Mouse (Mus musculus) regulatory T cell (primary cell): Measurements from ENCODE around the gene Frrs1.
"Not testable (repeated sequence)": the region's sequence is repeated elsewhere in the genome, so short reads cannot be mapped to it uniquely, and the experiment has no call there.

Experiments
- in situ Hi-C: fragments of 300-600 bp; cut with MboI, MseI; formaldehyde crosslinking; loops from one replicate; pipeline ENCODE4 v1.15.1; 2025; ENCODE audit warnings: high pct_unique_total_duplicates

Frrs1 gene

DNA sequence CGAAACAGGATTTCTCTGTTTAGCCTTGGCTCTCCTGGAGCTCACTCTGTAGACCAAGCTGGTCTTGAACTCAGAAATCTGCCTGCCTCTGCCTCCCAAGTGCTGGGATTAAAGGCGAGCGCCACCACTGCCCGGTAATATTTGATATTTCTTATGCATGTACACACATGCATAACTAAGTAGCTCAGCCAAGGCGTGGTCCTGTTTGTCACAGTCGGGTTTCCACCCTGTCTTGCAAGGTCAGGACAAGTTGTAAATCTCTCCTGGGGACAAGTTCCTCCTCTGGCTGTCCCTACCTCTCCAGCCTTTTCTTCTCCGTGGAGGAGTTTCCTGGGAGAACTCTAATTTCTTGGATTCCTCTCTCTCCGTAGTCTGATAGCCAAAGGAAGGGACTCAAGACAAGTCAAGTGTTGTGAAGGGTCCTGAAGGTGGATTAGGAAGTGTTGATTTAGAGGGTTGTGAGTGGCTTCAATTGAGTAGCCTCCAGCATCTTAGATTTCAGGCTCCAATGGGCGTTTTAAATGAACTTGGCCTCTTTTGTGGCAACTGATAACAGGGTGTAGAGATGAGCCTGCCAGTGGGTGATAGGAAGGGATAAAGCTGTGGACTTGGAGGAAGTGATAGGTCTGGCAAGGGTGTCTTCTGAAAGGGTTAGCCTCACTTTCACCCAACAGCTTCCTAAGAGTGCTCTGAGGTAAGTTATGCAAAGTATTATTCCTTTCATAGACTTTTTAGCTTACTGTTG is at the start of gene Frrs1:
Frrs1 (plus strand) TSS at position 524 of the 745 bp plus-strand sequence.
- in situ Hi-C loops = no loop called here

DNA sequence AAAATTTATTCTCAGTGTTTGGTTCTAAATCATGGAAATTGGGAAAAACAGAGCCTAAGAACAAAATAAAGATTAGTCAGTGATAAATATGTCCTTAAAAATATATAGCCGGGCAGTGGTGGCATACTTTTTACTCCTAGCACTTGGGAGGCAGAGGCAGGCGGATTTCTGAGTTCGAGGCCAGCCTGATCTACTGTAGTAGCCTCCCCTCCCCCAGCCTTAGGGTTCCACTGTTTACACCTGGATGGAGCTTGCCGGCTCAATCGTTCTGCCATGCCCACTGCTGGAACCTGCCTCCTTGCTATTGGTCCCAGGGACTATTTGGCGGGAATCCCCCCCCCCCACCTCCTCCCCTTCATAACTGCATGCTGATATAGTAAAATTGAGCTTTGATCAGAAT is 48.9 kb upstream of the Frrs1 start:
- in situ Hi-C loops = not testable (repeated sequence)

DNA sequence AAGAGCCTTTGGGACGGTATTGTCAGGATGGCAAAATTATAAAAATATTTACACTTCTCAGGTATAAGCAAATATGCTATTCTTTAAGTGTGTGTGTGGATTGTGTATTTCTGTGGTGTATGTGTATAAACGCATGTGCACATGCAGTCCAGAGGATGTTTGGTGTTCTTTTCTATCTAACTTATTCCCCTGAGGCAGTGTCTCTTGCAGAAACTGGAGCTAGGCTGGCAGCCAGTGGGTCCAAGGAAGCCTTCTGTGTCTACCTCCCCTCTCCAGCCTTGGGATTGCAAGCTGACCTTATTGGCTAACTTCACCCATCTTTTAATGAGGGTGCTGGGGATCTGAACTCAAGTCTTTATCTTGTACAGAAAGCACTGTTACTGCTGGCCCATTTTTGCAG is 46.3 kb upstream of the Frrs1 start:
- in situ Hi-C loops = no loop called here

- in situ Hi-C loops = no loop called here
Observed at GRCm38 (mm10) chr3:116815305-116815797, 43.9 kb upstream of the Frrs1 start.

DNA sequence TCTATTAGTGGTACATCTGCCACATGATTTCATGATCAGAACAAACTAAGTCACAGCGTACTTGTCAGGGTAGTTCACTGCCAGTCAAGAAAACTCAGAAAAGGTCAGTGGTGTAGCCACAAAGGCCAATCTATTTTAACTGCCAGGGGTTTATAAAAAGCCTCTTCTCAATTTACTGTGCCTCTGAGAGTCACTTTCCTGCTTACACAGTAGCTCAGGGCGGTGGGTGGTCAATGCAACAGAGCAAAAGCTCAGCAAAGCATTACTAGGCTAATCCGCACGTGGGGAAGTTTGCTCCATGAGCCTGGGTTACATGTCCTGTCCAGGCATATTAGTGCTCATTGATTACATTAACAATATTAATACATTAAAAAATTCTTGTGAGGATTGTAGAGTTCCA is 43.3 kb upstream of the Frrs1 start:
- in situ Hi-C loops = no loop called here

- in situ Hi-C loops = no loop called here
Observed at GRCm38 (mm10) chr3:116816674-116817215, 42.5 kb upstream of the Frrs1 start.

GRCm38 (mm10) chr3:116817231-116817630 is 42.0 kb upstream of the Frrs1 start:
- in situ Hi-C loops = no loop called here

DNA sequence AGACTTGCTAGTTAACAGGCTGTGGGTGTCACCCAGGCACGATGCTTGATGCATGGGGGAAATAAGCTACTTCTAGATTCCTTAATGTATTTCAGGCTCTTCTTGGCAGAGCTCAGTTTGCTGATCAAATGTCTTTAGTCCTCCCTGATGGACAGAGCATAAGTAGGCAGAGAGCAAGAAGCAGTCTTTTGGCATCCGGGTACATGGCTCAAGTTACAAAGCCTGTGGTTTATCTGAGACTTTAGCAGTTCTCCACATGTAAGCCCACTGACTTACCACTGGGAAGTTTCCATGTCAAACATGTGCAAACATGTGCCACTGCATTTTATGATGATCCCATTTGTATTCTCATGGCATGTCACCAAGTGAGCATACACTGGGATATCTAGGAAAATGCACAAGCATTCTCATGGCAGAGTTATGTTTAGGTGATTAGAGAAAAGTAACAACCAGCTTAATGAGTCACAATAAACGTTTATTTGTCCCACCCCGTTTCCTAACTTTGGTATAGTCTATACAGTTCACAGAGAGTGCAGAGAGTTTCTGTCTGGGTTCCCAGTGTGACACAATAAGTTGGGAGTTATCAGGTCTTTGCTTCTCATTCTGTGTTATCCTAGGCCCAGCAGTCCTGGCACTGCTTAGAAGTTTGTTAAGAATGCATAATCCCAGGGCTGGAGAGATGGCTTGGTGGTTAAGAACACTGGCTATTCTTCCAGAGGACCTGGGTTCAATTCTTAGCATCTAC is 32.6 kb upstream of the Frrs1 start:
- in situ Hi-C loops = no loop called here

DNA sequence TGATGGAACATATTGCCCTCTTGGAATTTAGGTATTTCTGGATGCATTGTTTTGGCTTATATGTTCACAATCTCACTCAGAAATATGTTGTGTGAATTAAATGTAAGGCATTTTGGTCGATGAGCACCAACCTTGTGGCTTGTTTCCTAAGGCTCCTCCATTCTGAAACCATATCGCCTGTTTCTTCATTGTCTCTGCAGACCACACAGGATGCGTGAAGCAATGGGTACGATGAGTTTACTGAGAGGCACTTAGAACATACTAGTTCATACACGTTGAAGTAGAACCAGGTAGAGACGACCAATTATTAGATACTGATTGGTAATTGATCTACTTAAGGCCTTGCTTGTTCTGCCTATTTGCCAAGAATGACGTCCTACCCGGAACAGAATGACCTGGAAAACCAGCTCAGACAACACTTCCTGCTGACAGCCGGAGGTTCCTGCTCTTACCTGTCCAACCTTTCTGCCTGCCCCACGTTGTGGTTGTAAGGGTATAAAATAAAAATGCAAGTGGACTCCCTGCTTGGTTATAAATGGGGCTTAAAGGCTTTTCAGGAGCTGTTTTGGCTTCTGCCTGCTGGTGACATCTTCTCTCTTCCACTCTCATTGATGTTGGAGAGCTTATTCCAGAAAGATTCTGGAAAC is 29.9 kb upstream of the Frrs1 start:
- in situ Hi-C loops = no loop called here

DNA sequence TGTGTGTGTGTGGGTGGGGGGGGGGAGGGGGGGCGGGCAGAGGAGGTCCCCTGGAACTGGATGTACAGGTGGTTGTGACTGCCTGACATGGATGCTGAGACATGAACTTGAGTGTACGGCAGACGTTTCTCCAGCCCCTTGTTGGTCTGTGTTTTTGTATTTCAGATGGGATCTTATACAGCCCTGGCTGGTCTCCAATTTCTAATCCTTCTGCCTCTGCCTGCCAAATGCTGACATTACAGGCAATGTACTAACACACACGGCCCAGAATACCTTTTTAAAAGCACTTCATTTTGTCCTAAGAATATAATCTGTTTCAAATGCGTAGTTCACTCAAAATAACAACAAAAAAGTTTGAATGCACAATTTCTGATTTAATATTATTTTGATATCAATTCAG is 27.9 kb upstream of the Frrs1 start:
- in situ Hi-C loops = no loop called here

DNA sequence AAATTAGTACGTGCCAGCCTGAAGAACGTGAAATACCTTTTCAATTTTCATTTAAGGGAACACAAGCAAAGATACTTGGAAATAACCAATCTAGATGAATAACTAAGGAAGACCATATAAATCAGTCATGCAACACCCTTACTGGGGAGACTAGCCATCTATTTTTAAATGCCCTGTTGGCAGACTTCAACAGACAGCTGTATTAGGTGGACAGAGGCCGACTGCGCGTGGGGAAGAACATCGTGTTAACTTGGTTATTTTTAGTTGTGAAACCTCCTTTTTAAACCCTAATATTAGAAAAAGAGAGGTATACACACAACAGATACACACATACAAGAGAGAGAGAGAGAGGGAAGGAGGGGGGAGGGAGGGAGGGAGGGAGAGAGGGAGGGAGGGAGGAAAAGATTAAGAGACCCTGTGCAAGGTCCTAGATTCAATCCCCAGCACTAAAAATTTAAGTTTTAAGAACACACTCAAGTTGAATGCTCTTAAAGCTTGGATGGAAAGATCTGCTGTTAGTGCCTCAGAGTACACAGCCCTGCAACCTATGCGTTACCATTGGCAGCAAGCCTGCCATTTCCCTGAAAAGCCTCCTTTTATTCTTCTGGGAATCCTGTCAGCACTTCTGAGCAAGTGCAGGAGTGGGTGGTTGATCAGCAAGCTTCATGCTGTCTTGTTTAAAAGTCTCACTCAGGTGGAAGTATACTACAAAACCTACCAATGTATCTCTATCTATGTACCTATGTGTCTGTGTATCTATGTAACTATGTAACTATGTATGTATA is 26.5 kb upstream of the Frrs1 start:
- in situ Hi-C loops = no loop called here

DNA sequence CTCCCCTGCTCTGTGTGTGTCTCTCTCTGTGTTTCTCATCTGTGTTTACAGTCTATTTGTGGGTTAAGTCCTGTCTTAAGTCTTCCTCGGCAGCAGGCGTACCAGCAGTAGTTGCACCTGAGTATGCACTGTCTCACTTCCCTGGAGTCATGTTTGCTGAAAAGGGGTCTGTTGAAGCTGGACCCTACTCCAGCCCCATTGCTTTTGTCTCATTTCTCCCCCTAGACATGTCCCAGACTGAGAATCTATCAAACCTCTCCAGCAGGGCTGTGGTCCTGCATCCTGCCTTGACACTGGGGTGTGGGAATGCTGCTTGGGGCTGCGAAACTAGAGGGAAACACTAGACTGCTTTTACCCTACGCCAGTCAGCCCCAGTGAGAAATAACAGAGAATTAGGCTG is 25.8 kb upstream of the Frrs1 start:
- in situ Hi-C loops = no loop called here

DNA sequence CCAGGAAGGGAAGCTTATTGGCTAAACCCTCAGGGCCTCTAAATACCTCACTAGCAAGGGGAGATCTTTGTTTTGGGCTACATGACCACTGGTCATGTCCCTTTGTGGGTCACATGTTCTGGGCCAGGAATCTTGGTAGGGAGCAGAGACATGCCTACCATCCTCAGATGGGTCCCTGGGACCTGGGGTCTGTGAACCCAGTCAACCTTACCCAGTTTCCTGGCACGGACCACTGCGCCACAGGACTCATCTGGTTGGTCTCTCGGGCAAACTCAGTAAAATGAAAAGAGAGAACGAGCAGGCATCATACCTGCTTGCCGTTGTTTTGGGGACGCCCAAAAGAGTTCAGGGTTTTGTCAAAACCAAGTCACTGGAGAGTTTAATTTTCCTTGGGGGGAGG is 25.0 kb upstream of the Frrs1 start:
- in situ Hi-C loops = no loop called here

- in situ Hi-C loops = no loop called here
Observed at GRCm38 (mm10) chr3:116835350-116835749, 23.9 kb upstream of the Frrs1 start.

GRCm38 (mm10) chr3:116835770-116836680 is 23.2 kb upstream of the Frrs1 start:
- in situ Hi-C loops = no loop called here

DNA sequence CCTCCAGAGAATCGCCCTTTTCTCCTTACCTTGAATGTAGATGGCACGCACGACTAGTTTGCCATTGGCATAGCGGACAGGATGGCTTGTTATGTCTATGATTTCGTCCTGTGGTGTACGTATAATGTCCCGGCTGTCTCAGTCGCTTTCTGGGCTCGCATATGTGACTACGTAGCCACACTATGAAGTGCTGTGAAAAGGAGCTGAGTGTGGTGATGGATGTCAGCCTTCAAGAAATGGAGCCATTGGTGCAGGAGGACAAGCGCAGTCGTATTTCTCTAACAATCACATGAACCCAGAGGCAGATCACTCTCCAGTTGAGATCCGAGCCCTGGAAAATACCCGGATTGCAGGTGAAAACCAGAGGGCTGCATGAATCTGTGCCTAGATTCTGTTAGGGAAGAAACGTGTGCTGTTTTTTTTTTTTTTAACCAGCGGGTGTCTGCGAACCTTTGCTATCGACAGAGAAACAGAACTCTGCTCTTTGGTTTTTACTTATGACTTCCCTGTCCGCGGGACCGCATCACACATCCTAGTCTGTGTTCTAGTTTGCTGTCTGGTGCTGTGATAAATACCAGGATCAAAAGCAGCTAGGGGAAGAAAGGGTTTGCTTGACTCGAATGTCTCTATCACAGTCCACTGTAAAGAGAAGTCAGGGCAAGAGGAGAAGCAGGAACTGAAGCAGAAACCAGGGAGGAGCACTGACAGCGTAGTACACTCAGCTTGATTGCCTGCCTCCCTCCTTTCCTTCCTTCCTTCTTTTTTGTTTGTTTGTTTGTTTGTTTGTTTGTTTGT is 22.4 kb upstream of the Frrs1 start:
- in situ Hi-C loops = no loop called here

- in situ Hi-C loops = loop anchor here (10.0 kb wide), 1 partner anchor 507 kb away; no protein-coding TSS in a partner anchor
Observed at GRCm38 (mm10) chr3:116841311-116841710, 18.0 kb upstream of the Frrs1 start.

- in situ Hi-C loops = loop anchor here (10.0 kb wide), 1 partner anchor 510 kb away; no protein-coding TSS in a partner anchor
Observed at GRCm38 (mm10) chr3:116844880-116845579, 14.2 kb upstream of the Frrs1 start.

DNA sequence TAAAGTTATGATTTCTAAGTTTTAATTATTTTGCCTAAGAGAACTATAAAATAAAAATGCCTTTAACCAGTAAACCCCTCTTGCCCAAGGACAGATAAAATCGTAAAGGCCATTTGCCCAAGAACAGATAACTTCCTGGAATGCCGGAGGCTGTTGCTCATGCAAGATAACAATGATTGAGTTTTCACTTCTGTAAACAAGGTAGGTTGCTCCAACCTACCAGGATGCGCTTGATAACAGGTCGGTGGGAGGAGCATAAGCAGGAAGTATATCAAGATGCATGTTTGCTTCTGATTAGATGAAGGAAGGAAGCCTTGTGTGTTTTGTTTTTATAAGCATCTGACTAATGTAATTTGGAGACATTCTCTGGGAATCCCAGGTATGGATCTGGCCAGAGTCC is 13.2 kb upstream of the Frrs1 start:
- in situ Hi-C loops = loop anchor here (10.0 kb wide), 1 partner anchor 511 kb away; no protein-coding TSS in a partner anchor
